Mouse (Mus musculus) lung, adult 18-20 months (tissue): ENCODE data around the gene Wap.

Source experiments
- DNase-seq, 2 experiments: peaks; one replicate each; pipeline ENCODE4 v3.0.0; 2022; ENCODE audit warnings: mixed read lengths in 2 of 2

The Wap gene

GRCm38 (mm10) chr11:6596205-6596604 lies 42.2 kb downstream of the Wap start:
- no peak for DNase-seq

DNA sequence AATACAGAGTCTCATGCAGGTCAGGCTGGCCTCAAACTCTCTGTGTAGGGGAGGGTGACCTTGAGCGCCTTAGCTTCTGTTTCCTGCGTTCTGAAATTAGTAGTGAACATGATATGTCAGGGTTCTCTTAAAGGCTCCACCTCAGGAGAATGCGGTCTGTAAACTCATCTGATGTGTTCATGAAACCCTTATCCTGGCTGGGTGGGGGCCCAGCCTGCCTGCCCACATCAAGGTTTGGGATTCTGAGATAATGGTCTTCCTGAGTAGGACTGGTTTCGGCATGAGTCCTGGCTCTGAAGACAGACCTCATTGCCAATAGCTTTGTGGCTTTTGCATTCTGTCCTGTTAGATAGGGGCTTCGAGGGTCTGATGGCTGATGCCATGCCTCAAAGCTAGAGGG lies 43.1 kb downstream of the Wap start:
- no peak for DNase-seq

GRCm38 (mm10) chr11:6594845-6595244 lies 43.6 kb downstream of the Wap start:
- no peak for DNase-seq

DNA sequence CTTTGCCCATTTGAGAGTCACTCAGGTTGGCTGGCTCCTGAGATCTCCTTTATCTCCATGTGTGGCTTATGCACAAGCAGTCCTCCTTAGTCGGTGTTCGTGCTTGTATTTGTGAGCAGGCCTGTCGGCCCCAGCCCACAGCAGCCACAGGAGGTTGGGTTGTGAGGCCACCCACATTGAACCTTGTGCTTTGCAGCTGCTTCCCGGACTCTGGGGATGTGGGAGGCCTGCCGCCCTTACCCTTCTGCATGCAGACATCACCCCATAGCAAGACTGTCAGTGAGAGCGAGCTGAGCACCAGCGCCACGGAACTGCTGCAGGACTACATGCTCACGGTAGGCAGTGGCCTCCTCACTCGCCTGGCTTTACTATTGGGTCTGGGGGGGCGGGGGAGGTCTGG lies 45.0 kb downstream of the Wap start:
- no peak for DNase-seq

- DNase-seq, result no peak
Measured at GRCm38 (mm10) chr11:6590933-6591675, 47.3 kb downstream of the Wap start.

- DNase-seq, result no peak
Measured at GRCm38 (mm10) chr11:6589838-6590237, 48.6 kb downstream of the Wap start.

- no peak for DNase-seq
Measured at GRCm38 (mm10) chr11:6588295-6588694, 50.1 kb downstream of the Wap start.

DNA sequence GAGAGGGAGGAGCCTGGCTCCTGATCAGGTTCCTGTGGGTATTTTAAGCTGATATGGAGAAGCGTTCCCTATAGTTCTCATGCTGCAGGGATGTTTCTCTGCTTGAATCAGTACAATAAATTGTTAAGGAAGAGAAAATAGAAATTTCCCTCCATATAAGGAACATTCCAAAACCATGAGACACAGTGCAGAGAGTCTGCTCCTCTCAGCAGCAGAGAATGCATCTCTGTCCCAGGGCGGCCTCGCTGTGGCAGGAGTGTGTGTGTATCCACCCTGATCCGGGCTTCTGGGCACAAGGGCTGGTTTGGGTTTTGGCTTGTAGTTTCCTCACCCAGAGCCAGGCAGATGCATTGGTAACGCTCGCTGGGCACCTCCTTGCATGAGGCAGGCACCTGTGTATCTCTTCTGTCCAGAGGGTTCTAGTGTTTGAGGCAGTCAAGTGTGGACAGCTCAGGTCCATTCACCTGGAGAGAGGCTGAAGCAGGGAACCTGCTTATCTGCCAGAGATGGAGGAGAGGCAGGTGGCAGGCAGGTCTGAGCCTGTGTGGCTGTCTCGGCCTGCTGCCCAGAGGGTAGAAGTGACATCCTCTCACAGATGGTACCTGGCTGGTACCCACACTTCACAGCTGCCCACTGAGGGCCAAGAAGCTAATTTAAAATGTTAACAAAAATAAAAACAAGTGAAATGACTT lies 51.0 kb downstream of the Wap start:
- no peak for DNase-seq

DNA sequence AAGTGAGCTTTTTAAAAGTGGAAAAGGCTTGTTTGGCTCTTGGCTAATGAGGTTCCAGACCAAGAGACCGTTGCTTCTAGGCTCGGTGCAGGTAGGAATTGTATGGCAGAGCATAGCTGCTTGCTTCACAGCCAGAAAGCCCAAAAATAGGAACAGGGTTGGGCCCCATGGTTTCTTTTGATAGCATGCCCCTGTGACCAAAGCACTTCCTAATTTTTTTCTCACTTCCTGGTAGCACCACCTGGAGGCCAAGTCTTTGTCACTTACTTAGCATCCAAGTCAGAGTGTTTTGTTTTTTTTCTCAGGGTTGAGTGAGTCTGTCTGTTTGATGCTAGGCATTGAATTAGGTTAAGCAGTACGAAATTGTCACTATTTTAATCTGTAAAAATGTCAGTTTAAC lies 51.8 kb downstream of the Wap start:
- no peak for DNase-seq

GRCm38 (mm10) chr11:6585748-6586147 lies 52.7 kb downstream of the Wap start:
- no peak for DNase-seq
